Mouse (Mus musculus) brain, embryonic 14.5 days (tissue): ENCODE data around the gene Speer4e.
"Not testable (repeated sequence)": the region's sequence is repeated elsewhere in the genome, so short reads cannot be mapped to it uniquely, and the experiment has no call there.

Experiments used
- CTCF ChIP-seq: fragments of 200-500 bp; IDR thresholded peaks from 2 replicates; pipeline ENCODE4 v1.5.1; 2012; ENCODE audit warnings: inconsistent platforms, mild to moderate bottlenecking, moderate library complexity, borderline replicate concordance; ENCODE audit not compliant: insufficient read depth, insufficient read length; ENCODE audit errors: extremely low read depth
- POLR2A ChIP-seq: fragments of 200-500 bp; IDR thresholded peaks from 2 replicates; pipeline ENCODE4 v1.6.1; 2012; ENCODE audit warnings: mild to moderate bottlenecking, inconsistent platforms, borderline replicate concordance; ENCODE audit not compliant: poor library complexity, insufficient read depth, insufficient read length, severe bottlenecking; ENCODE audit errors: extremely low read depth

GRCm38 (mm10) chr5:14951822-14952221 lies 13.6 kb upstream of the Speer4e start:
- not testable (repeated sequence) for TF ChIP-seq CTCF, POLR2A
